Mouse (Mus musculus) thymus, adult 2 months (tissue): Measurements from ENCODE around the gene Prm2.

ENCODE experiments used
- CTCF ChIP-seq: fragments of 200-500 bp; IDR thresholded peaks from 2 replicates; pipeline ENCODE4 v1.5.1; 2012; ENCODE audit warnings: mild to moderate bottlenecking, control low read depth, low read length, moderate library complexity, borderline replicate concordance; ENCODE audit not compliant: control insufficient read depth, poor library complexity, insufficient read depth; ENCODE audit errors: extremely low read depth
- POLR2A ChIP-seq: fragments of 200-500 bp; IDR thresholded peaks from 2 replicates; pipeline ENCODE4 v1.6.1; 2012; ENCODE audit warnings: mild to moderate bottlenecking, low read length, control low read depth, moderate library complexity; ENCODE audit not compliant: control insufficient read depth, poor library complexity, insufficient read depth; ENCODE audit errors: extremely low read depth

GRCm38 (mm10) chr16:10785371-10786231 is 10.3 kb downstream of the Prm2 start, which contains the start of gene Socs1:
- TF ChIP-seq CTCF = no peak
- peak; percentile 97 for TF ChIP-seq POLR2A
